Mouse (Mus musculus) neutrophil, adult 5-6 weeks (primary cell): Measurements from ENCODE around the gene Cdk2. TPM values are rescaled to one million over a fixed set of nuclear protein-coding genes. Genes with fewer than 3 reads are reported as not detected.
"Not testable (repeated sequence)": the region's sequence is repeated elsewhere in the genome, so short reads cannot be mapped to it uniquely, and the experiment has no call there.

ENCODE experiments used
- ATAC-seq: fragments of 151-379, 151-347 bp; 2 replicates; pipeline ENCODE4 v1.8.0; 2017; ENCODE audit warnings: mild to moderate bottlenecking, moderate TSS enrichment; ENCODE audit not compliant: insufficient number of reproducible peaks, poor library complexity, low FRiP score, severe bottlenecking; ENCODE audit errors: extremely low read depth
- total RNA-seq: library from RNA; stranded (forward); fragments of 200-1000 nt; gene quantifications from 2 replicates; pipeline ENCODE4 v1.2.3, GENCODE M21; 2017

The Cdk2 gene
- total RNA-seq, 1 experiment from 2014 or later = 40.6 TPM

- not testable (repeated sequence) for ATAC-seq
Measured at GRCm38 (mm10) chr10:128711318-128711717, 6.5 kb upstream of the Cdk2 start.

DNA sequence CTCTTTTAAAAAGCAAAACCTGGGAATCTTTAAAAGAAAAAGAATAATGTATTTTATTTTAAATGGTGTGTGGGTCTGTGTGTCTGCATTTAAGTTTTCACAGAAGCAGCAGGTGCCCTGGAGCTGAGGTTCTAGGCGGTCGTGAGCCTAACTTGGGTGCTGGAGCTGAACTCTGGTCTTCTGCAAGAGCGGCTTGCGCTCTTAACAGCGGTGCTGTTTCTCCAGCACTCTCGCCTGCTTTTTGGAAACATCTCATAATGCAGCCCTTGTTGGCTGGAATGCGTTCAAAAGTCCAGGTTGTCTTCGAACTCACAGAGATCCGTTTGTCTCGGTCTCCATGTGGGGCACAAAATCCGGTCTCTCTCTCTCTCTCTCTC lies 474 bp upstream of the Cdk2 start:
- ATAC-seq = no peak

- ATAC-seq = no peak
Measured at GRCm38 (mm10) chr10:128703895-128704294, 936 bp downstream of the Cdk2 start, which contains the start of gene Pmel. TSS of gene Pmel (plus strand) at chr10:128704195.

- ATAC-seq = peak; percentile 36; the same call in 1 of the 2 replicates
Measured at GRCm38 (mm10) chr10:128702328-128703007, 2.4 kb downstream of the Cdk2 start.

DNA sequence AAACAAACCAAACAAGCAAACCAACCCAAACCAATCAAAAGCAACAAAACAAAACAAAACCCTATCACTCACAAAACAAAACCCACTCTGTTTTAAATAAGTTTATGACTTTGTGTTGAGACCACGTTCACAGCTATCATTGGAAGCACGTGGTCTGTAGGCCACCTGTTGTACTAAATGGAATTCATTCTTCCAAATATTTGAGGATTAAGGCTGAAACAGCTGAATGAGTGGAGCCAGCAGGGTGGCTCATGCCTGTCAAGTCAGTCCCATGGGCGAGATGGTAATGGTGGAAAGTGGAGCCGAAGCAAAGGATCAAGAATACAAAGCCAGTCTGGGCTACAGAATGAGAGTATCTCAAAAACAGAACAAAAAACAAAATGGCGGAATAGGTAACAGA lies 4.1 kb downstream of the Cdk2 start:
- no peak for ATAC-seq

- no peak for ATAC-seq
Measured at GRCm38 (mm10) chr10:128699611-128700010, 5.2 kb downstream of the Cdk2 start.

DNA sequence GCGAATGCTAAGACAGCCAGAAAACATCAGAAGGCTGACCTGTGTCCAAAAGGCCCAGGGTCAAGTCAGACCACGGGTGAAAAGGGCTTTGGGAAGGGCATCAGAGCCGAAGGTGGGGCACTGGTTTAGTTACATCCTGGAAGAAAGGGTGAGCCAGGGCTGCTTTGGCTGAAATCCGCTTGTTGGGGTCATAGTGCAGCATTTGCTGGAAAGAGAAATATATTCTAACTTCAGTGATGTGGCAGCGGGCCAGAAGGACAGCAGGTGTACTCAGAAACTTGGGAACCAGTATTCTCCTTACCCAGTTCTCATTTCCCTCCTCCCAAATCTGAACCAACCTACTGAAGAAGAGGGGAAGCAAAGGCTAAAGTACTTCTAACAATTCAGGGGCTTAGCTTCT lies 5.8 kb downstream of the Cdk2 start:
- no peak for ATAC-seq

GRCm38 (mm10) chr10:128697072-128697725 lies 7.6 kb downstream of the Cdk2 start:
- ATAC-seq = no peak

- peak; percentile 96 for ATAC-seq
Measured at GRCm38 (mm10) chr10:128695992-128696807, 8.6 kb downstream of the Cdk2 start, which contains the start of gene Rab5b. TSS of gene Rab5b (minus strand) at chr10:128696264.

DNA sequence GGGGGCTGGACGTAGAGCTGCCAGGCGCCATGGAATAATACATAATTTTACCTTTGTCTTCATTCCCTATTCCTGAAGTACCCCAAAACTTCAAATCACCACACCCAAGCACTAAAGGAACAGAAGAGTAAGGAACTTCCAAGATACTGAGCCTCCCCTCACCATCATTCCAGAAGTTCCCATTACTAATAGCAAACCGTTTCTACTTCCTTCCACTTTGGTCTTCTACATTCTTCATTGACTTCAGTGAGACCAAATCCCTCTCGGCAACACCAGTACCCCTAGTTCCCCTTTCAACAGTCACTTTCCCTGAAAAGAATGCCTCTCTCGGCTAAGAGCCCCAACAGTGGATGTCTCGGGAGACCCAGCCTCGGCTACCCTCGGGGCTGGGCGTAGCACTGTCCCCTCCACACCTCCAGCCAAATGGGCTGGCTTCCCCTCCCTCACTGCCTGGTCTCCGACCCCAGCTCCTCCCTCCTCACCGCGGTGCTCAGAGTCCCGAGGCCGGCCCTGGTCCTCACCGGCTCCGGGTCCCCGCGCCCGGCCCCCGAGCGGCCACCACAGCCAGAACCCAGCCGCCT lies 9.3 kb downstream of the Cdk2 start:
- peak; percentile 10; the same call in 1 of the 2 replicates for ATAC-seq

DNA sequence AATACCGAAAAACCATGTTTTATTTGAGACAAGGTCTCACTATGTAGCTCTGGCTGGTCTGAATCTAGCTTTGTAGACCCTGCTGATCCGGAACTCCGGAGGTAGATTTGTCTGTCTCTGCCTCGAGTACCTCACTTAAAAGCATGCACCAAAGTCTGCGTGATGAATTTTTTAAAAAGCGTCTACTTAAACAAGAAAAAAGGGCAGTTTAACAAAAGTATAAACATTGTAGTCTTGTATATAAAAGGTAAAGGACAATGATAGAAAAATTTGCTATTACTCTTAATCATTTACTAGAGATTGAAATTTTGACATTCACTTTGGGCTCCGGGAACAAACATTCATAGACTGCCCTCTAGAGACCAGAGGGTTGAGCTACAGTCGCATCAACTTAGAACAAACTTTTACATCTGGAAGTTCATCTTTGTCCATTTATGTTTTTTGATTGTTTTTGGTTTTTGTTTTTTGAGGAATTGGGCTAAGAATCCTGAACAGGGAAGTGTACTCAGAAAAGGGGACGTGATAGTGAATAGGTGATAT lies 30.3 kb downstream of the Cdk2 start:
- peak; percentile 42; the same call in 1 of the 2 replicates for ATAC-seq

DNA sequence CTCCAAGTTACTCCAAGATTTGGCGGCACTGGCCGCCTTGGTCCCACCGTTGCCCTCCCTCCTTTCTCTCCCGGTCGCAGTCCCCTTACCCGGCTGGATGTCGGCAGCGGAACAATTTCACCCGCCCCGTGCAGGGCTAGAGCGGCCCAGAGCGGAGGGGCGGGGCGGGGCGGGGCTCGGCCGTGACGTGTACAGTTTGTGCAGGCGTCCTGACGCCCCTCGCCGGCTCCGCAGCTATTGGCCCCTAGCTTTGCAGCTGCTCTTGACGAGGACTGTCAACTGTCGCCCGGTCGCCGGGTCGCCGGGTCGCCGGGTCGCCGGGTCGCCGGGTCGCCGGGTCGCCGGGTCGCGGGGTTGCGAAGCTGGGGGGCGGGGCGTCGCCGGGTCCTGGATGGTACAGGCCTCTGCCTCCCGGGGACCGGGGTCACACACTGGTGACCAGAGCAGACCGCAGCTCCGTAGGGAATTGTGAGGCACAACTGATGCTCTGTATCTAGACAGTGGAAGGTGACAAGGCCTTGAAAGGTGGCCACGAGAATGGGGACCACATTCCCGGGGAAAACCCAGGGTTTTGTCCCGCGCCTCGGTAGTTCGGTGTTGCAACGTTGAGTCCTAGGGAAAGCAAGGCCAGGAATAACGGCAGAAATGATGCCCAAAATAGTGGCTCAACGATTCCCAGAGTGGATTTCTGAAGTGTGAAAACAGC lies 30.9 kb downstream of the Cdk2 start, which contains the start of gene Suox:
Suox (minus strand) TSS at position 311 of the 706 bp plus-strand sequence.
- peak; percentile 73 for ATAC-seq

GRCm38 (mm10) chr10:128671148-128671547 lies 33.7 kb downstream of the Cdk2 start:
- ATAC-seq = no peak

DNA sequence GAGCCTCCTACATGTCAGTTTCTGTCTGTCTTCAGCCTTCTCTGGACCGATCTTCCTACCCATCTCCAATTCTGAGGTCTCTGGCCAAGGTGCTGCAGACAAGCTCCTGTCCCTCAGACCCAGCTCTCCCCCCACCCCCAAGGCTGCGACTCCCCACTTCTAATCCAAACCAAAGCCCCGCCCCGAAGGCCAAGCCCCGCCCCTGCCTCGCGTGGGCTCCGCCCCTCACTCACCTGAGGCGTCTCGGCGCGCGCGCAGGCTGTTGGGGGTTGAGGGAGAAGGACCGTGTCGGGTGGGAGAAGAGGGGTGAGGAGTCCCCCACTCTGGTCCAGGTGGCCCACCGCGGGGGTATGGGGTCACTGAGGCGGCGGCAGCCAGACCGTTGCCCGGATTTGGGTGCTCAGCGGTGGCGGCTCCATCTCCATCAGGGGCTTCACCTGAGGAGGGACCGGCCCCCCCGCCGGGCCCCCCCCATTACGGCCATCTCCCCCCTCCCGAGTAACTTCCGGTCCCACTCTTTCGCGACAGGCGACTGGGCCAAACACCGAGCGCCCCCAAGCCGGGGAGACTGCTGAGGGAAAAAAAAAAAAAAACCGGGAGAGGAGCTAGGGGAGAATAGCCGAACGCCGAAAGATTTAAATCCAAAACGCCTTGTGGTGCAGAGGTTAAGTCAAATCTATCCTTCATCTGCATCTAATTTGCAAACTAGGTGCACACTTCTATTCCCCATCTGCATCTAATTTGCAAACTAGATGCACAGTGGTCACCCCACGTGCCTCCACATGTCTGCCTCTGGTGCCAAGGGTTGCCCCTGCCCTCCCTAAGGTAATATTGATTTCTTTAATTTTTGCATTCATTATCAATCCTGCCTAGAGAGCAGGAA lies 35.8 kb downstream of the Cdk2 start:
- ATAC-seq = no peak

DNA sequence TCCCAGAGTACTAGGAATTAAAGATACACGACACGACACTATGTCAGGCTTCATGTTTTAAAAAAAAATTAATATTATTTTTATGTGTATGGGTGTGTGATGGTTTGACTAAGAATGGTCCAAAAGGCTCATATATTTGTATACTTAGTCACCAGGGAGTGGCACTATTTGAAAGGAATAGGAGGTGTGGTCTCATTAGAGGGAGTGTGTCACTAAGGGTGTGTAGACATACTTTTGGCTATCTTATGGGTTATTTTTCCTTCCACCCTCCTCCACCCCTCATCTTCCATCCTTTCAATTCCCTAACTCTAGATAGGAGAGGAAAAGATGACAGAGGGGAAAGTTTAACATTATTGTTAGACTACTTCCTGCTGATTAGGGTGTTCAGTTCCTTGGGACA lies 39.0 kb downstream of the Cdk2 start:
- no peak for ATAC-seq

- no peak for ATAC-seq
Measured at GRCm38 (mm10) chr10:128665307-128665706, 39.5 kb downstream of the Cdk2 start.

DNA sequence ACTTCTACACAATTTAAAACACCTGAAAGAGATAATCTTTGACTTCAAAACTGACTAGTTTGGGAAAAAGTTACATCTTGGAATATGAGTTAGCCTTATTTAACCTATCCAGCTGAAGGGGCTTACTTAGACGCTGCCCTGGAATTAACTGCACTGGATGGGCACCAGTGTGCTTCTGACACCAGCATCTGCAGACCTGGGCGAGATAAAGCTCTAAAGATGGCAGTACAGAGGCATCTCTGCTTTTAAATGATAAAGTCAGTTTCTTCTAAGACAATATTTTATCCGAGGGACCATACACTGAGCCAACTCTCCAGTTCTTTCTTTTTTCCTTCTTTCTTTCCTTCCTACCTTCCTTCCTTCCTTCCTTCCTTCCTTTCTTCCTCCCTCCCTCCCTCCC lies 40.0 kb downstream of the Cdk2 start:
- ATAC-seq = no peak
